Mouse (Mus musculus) lung, postnatal 4 days (tissue): ENCODE data around the gene Krtcap2.

Experiments used
- DNase-seq, 2 experiments: peaks; one replicate each; pipeline ENCODE4 v3.0.0; 2021

Krtcap2 gene

GRCm38 (mm10) chr3:89225918-89226317 is 19.8 kb upstream of the Krtcap2 start:
- peak in 1 of 2 experiments; percentile 19 for DNase-seq

GRCm38 (mm10) chr3:89226361-89226760 is 19.4 kb upstream of the Krtcap2 start:
- DNase-seq: peak in 1 of 2 experiments; percentile 21

DNA sequence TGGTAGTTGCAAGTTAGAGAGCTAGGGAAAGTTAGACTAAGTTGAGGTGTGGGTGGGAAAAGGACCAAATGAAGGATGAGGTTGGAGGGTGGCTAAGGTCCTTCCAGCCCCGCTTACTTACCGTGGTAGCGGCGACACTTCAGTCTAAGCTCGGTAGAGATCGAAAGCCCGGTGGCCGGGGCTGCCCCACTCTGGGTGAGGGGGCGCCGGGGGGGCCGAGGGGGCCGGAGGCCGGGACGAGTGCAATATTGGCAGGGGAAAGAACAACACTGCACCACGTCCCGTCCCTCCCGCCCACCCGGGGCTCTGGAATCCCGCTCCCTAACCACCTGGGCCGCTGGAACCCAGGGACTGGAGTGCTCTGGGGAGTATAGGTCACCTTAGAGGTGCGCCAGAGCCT is 18.9 kb upstream of the Krtcap2 start, which contains the start of gene Mtx1:
Gene Mtx1, minus strand, starts transcription at position 189 of the 400 bp plus-strand sequence.
- DNase-seq: no peak

- peak; percentile 91 to 95 for DNase-seq
These were observed 18.2 kb upstream of the Krtcap2 start for GRCm38 (mm10) chr3:89227307-89228179.

DNA sequence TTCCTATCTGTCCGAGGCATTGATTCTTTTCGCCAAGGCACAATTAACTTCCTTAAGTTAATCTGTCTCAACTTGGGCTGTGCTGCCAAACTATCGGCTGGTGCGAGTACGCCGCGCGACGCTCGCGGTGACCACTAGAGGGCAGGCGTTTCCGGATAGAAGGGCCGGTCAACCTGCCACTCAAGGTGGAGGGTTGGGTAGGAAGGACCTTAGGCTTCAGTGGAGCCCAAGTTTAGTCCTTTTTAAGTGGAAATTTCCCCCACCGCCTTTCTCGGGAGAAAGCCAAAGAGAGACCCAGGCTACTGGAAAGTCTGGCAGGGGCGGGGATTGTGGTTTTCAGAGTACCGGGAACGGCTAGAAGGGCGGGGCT is 17.6 kb upstream of the Krtcap2 start:
- peak; percentile 90 to 93 for DNase-seq

GRCm38 (mm10) chr3:89228836-89229235 is 16.9 kb upstream of the Krtcap2 start, which contains the start of gene Muc1:
Gene Muc1, plus strand, starts transcription at chr3:89229057.
- peak; percentile 60 to 76 for DNase-seq

DNA sequence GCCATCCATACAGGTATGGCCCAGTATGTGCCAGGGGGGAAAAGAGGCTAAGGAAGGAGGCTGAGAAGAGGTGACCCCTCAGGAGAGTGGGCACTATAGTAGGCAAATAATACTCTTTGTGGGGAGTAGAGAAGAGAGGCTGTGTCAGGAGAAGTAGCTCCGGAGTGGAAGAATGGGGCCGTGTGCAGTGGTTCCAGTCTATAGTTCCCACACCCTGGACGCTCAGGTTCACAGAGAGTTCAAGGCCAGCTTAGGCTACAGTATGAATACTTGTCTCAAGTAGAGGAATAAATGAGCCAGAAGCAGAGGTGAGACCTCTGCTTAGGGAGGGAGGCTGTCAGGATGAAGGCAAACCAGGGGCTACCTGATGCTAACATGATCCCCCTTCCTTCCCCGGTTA is 16.5 kb upstream of the Krtcap2 start:
- DNase-seq: no peak

DNA sequence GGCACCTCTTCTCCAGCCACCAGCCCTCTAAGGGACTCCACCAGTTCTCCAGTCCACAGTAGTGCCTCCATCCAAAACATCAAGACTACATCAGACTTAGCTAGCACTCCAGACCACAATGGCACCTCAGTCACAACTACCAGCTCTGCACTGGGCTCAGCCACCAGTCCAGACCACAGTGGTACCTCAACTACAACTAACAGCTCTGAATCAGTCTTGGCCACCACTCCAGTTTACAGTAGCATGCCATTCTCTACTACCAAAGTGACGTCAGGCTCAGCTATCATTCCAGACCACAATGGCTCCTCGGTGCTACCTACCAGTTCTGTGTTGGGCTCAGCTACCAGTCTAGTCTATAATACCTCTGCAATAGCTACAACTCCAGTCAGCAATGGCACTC is 15.2 kb upstream of the Krtcap2 start:
- DNase-seq: no peak

DNA sequence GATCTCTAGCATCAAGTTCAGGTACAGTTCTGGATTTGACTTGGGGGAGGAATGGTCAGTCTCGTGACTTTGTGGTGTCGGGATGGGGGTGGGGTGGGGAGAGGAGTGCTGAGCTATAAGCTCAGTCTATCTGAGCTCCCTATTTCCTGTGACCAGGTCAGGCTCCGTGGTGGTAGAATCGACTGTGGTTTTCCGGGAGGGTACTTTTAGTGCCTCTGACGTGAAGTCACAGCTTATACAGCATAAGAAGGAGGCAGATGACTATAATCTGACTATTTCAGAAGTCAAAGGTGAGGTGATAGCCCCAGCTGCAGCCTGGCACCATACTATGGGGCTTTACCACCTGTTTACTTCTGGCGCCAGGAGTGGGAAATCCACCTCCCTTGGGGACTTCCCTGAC is 14.4 kb upstream of the Krtcap2 start:
- DNase-seq: no peak

GRCm38 (mm10) chr3:89231772-89232275 is 13.9 kb upstream of the Krtcap2 start:
- DNase-seq: peak in 1 of 2 experiments; percentile 29

DNA sequence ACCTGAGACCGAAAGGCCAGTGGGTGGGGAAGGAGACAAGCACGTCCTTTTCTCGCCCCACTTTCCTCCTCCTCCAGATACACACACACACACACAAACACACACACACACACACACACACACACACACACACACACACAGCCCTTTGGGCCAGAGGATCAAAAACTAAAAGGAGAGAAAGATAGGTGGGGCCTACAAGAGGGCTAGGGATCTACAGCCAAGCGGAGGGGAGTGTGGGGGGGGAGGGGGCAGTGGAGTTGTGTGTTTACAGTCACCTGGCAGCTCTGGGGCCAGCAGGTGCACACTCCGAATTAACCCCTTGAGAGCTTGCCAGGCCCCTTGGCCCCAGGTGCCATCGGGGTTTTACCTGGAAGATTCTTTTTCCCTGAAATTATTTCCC is 13.2 kb upstream of the Krtcap2 start:
- DNase-seq: peak; percentile 62 to 73

DNA sequence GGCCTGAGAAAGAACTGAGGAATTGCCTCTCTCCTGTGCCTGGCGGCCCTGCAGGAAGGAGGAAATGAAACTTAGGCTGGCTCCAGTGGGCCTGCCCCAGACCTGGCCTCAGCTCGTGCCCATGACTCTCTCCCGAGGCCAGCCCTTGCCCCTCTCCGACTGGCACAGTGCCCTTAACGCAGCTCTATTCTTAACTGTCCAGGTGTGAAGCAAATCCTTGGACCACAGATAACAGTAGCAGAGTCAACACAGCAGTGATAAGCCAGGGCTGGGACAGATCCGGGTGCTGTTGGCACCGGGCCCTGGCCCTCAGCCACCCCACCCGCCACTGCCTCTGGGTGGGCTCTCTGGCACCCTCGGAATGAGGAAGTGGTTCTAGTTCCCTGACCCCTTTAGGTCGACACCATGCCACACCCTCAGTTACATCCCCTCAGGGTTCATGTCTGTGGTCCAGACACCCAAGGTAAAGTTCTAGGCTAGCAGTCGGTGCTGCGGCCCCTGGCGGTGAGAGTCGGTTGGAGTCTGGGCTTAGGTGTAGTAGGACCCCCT is 12.1 kb upstream of the Krtcap2 start:
- peak; percentile 76 to 85 for DNase-seq

DNA sequence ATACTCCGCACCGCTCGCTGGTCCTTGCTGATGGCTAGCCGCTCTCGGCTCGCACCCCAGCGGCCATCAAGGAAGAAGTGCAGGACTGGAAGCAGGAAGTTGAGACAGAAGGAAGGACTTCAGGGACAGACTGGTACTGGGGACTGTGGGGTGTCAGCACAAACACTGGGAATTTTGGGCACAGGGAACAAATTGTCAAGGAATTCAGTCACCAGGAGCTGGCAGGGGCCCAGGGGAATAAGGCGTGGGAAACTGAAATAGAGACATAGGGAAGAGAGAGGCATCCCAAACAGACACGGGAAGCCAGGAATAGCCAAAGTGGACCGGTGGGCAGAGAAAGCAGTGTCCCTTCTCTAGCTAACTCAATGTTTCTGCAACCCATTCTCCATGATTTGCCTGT is 9.2 kb upstream of the Krtcap2 start:
- DNase-seq: peak in 1 of 2 experiments; percentile 18

- no peak for DNase-seq
These were observed 8.1 kb upstream of the Krtcap2 start for GRCm38 (mm10) chr3:89237682-89238081.

DNA sequence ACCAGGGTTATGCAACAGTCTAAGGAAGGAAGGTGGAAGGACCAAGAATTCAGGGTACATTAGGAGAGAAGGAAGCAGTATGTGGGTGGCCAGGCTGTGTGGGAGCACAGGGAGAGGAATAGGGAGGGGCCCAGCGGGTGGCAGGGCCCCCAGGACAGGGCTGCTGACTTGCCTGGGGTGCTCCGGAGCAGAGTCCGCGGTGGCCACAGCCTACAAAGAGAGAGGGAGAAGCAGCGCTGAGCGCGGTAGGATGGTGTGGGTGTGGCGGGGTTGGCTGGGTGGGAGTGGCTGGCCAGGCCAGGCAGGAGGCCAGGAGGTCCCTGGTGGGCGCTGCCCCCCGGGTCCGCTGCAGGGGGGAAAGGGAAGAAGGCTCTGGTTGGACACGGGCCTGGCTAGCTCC is 7.3 kb upstream of the Krtcap2 start:
- no peak for DNase-seq

DNA sequence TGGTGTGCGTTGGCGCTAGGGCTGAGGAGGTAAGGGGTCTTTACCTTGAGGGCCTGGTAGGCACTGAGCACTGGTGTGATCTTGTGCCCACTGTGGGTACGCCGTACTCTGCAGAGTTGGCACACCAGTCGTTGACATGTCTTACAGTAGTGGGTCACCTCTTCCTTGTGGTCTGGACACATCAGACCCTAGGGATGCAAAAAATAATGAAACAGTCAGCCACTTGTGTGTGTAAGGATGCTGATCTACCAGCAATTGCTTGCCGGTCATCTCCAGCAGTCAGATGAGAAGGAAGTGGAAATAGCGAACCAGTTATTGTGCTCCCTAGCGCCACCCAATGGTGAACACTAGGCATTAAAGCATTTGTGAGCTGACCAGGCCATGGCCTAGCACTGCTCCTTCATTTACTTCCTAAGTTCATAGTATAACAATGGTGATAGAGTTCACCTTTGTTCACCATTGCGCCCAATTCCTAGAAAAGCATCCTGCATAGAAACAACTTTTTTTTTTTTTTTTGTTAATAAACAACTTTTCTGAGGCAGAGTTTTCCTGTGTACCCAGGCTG is 3.4 kb upstream of the Krtcap2 start:
- peak in 1 of 2 experiments; percentile 85 for DNase-seq

GRCm38 (mm10) chr3:89243609-89244008 is 2.2 kb upstream of the Krtcap2 start:
- peak; percentile 83 for DNase-seq

GRCm38 (mm10) chr3:89244158-89244981 is 1.4 kb upstream of the Krtcap2 start:
- DNase-seq: peak; percentile 60 to 61

DNA sequence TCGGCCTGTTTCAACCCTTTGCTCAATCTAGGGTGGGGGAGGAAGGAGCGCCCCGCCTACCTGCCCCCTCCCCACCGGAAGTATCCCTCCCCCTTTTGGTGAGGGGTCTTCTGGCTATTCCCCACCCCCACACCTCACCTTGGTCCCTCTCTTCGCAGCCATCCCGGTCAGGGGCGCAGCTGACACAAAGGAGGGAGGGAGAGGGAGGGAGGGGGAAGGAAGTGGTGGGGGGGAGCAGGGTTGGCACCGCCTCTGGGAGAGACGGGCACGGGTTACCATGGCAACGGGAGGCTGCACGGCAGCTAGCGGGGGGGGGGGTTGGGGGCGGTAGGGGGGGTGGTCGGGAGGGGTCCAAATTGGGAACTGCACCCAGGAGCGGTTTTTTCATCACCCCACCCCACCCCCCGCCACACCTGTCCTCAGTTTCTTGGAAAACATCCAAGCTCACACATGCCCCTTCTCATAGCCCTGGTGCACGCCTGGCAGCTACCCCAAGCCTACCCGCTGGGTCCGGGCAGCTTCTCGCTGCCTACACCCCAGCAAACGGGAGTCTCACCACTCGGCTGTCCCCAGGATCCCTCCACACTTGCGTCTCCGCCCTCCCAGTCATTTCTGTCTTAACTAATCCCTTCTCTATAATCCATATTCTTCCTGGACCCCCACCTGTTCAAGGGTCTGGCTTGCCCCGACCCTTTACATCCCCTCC is 631 bp upstream of the Krtcap2 start:
- DNase-seq: no peak

DNA sequence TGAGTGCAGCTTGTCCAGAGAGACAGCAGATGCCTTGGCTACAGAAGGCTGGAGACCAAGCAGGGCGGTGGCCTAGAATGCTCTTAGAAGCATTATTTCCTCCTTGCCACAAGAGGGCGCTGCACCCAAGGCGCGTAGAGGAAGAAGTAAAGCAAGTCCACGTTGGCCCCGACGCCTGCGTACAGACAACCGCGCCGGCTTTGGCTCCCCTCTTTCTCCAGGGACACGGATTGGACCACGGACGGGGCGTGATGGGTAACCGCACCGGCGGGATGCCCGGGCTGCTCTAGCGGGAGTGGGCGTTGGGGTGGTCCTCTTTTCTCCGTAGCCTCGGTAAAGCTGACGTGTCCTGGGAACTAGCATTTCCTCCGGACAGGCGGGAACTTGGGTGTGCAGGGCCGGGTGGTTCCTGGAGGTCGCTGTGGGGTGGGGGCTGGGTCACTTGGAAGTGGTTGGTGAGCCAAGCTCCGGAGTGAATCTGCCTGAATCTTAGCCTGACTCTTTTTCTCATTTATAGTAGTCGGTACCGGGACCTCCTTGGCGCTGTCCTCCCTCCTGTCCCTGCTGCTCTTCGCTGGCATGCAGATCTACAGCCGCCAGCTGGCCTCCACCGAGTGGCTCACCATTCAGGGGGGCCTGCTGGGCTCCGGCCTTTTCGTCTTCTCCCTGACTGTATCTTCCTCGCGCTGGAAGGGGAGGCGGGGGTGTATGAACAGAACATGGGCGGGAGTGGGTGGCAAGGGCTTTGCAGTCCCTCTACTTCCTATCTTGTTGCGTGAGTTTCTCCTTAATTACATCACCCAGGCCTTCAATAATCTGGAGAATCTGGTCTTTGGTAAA is 715 bp downstream of the Krtcap2 start, which contains the start of gene Trim46:
Gene Trim46, minus strand, starts transcription at position 49 of the 840 bp plus-strand sequence.
- DNase-seq: peak; percentile 92

DNA sequence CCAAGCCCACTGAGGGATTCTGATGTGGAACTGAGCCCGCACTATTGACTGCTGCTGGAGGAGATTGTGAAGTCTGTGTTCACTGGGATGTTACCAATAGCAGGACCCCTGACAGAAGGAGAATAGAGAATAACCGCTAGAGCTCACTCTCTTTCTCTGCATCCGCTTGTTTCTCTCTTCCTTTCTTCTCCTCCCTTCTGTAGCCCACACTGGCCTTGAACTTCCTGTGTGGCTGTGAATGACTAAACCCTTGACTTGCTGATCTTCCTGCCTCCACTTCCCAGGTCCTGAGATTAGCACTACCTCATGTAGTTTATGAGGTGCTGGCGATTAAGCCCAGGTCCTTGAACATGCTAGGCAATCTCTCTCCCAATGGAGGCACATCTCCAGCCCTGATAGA is 1.7 kb downstream of the Krtcap2 start:
- no peak for DNase-seq
